Comparison of ENCODE assay signal across 24 mouse cellular contexts in genomic region chr1:64770169-64770568, GRCm38 (mm10).
"Had no signal": no experiment of that assay in that cellular context is flagged by ENCODE, and none has a peak within 500 bp of the region (broad histone marks: within the 10 kb centered on the region; RNA-seq: fewer than 3 reads in every experiment).

No protein-coding gene starts in this region.

- DNase-seq: gastrocnemius, postnatal 14 days; gastrocnemius, postnatal 36 days; heart, adult 11 months; heart, adult 2 months; heart, postnatal 14 days; heart, postnatal 36 days; kidney, adult 11 months; kidney, adult 9 months; kidney, postnatal 14 days; kidney, postnatal 36 days; layer of hippocampus, adult 9-11 months; layer of hippocampus, postnatal 36 days; left cerebral cortex, postnatal 4 days had no signal

- H3K27ac ChIP-seq: heart, adult 2 months; heart, embryonic 13.5 days; heart, embryonic 15.5 days; hindbrain, embryonic 13.5 days; hindbrain, embryonic 15.5 days; hindbrain, postnatal 0 days; kidney, embryonic 15.5 days; limb, embryonic 13.5 days; limb, embryonic 15.5 days; liver, embryonic 12.5 days; liver, embryonic 14.5 days had no signal

- H3K4me3 ChIP-seq: heart, adult 2 months; heart, embryonic 13.5 days; heart, embryonic 15.5 days; hindbrain, embryonic 13.5 days; hindbrain, embryonic 15.5 days; kidney, embryonic 15.5 days; limb, embryonic 13.5 days; limb, embryonic 15.5 days; liver, embryonic 12.5 days had no signal

- H3K9me3 ChIP-seq: heart, embryonic 13.5 days; heart, embryonic 15.5 days; hindbrain, embryonic 13.5 days; hindbrain, embryonic 15.5 days; kidney, embryonic 15.5 days; limb, embryonic 13.5 days; limb, embryonic 15.5 days; liver, embryonic 12.5 days had no signal

- H3K36me3 ChIP-seq: heart, embryonic 13.5 days; heart, embryonic 15.5 days; hindbrain, embryonic 13.5 days; hindbrain, embryonic 15.5 days; kidney, embryonic 15.5 days; limb, embryonic 13.5 days; limb, embryonic 15.5 days; liver, embryonic 12.5 days had no signal

- H3K4me1 ChIP-seq: heart, embryonic 15.5 days; hindbrain, embryonic 13.5 days; hindbrain, embryonic 15.5 days; liver, embryonic 12.5 days had no signal

- H3K4me2 ChIP-seq: heart, embryonic 11.5 days; heart, embryonic 13.5 days; heart, embryonic 15.5 days; hindbrain, embryonic 13.5 days; hindbrain, embryonic 15.5 days; kidney, embryonic 15.5 days; limb, embryonic 13.5 days; limb, embryonic 15.5 days; liver, embryonic 12.5 days had no signal

- H3K9ac ChIP-seq: heart, embryonic 13.5 days; heart, embryonic 15.5 days; hindbrain, embryonic 13.5 days; hindbrain, embryonic 15.5 days; kidney, embryonic 15.5 days; limb, embryonic 13.5 days; limb, embryonic 15.5 days; liver, embryonic 12.5 days; liver, embryonic 14.5 days had no signal

- H3K27me3 ChIP-seq: heart, embryonic 13.5 days; heart, embryonic 15.5 days; hindbrain, embryonic 13.5 days; hindbrain, embryonic 15.5 days; kidney, embryonic 15.5 days; limb, embryonic 13.5 days; limb, embryonic 15.5 days; liver, embryonic 12.5 days had no signal

- ATAC-seq: hindbrain, postnatal 0 days; liver, embryonic 12.5 days had no signal
